Mouse (Mus musculus) G1E (cell line): ENCODE measurements at regions not wholly inside any gene's neighbourhood (a gene's known extent, or its start where the extent isn't known, plus 50 kb on each side); places are given as distances from the start of the nearest gene placed in this dataset.

Source experiments
- ATAC-seq: 2 replicates; pipeline ENCODE4 v1.8.0; 2016; ENCODE audit warnings: mild to moderate bottlenecking; ENCODE audit not compliant: insufficient number of reproducible peaks, poor library complexity, low FRiP score, severe bottlenecking; ENCODE audit errors: extremely low read depth
- DNase-seq: peaks from one replicate; pipeline ENCODE4 v3.0.0; 2012; ENCODE audit warnings: low spot score
- H3K27me3 ChIP-seq: 2 replicates; pipeline ENCODE4 v1.6.1; 2012; ENCODE audit warnings: mild to moderate bottlenecking, low read length, inconsistent platforms; ENCODE audit not compliant: insufficient read depth
- H3K36me3 ChIP-seq: replicated peaks from 2 replicates; pipeline ENCODE3; 2012; ENCODE audit warnings: mild to moderate bottlenecking, inconsistent platforms
- H3K4me1 ChIP-seq: 2 replicates; pipeline ENCODE4 v1.6.1; 2012; ENCODE audit warnings: low read depth, low read length, inconsistent platforms, mixed read lengths; ENCODE audit not compliant: insufficient read depth
- H3K4me3 ChIP-seq: 2 replicates; pipeline ENCODE4 v1.5.1; 2012; ENCODE audit warnings: low read depth, mild to moderate bottlenecking, inconsistent platforms, low read length, moderate library complexity, mixed read lengths
- H3K9me3 ChIP-seq: replicated peaks from 2 replicates; pipeline ENCODE4 v1.6.1; 2012; ENCODE audit warnings: inconsistent platforms
- CTCF ChIP-seq: IDR thresholded peaks from 2 replicates; pipeline ENCODE4 v1.5.1; 2012; ENCODE audit warnings: low read depth, low read length, inconsistent platforms, mixed read lengths
- GATA1 ChIP-seq: IDR thresholded peaks from 2 replicates; pipeline ENCODE4 v1.6.1; 2012; ENCODE audit warnings: borderline replicate concordance, low read length, inconsistent platforms, mixed read lengths
- GATA2 ChIP-seq: IDR thresholded peaks from 2 replicates; pipeline ENCODE4 v1.6.1; 2012; ENCODE audit warnings: low read depth, low read length, inconsistent platforms, borderline replicate concordance
- POLR2AphosphoS5 ChIP-seq: IDR thresholded peaks from 2 replicates; pipeline ENCODE4 v1.6.1; 2012; ENCODE audit warnings: low read depth, low read length, inconsistent platforms; ENCODE audit not compliant: insufficient replicate concordance
- TAL1 ChIP-seq: conservative IDR thresholded peaks from 2 replicates; pipeline ENCODE4 v1.6.1; 2012; ENCODE audit warnings: low read depth, low read length, inconsistent platforms, mixed read lengths

DNA sequence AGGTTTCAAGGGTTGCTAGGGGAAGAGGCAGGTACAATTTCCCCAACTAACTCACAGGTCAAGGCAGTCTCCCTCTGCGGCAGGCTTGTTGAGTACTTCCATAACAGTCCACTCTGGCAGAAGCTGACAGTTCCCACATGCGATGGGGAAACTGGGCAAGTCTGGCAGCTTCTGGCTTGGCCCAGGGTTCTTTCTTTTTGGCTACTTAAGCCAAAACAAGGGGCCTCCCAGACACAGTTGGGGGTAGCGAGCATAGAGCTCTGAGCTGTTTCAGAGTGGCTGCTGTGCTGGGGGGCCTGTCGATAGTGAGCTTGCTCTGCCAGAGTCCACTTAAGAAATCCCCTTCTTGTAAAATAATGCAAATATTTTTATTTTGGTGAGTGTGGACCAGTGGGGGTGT, 150.8 kb upstream of the Lemd2 start:
- H3K4me1 ChIP-seq = no peaks in the 10 kb centered on the region
- ATAC-seq = no peak
- no peaks in the 10 kb centered on the region for H3K36me3 ChIP-seq
- no peak for DNase-seq
- no peak overlapping the region; the same call in 1 of the 2 replicates for H3K4me3 ChIP-seq
- TF ChIP-seq GATA2 = no peak
- no peak for TF ChIP-seq POLR2AphosphoS5
- TF ChIP-seq TAL1 = no peak
- TF ChIP-seq GATA1 = no peak
- no peak for TF ChIP-seq CTCF
- H3K27me3 ChIP-seq = no peaks in the 10 kb centered on the region
- H3K9me3 ChIP-seq = peaks cover 57% of the 10 kb centered on the region

DNA sequence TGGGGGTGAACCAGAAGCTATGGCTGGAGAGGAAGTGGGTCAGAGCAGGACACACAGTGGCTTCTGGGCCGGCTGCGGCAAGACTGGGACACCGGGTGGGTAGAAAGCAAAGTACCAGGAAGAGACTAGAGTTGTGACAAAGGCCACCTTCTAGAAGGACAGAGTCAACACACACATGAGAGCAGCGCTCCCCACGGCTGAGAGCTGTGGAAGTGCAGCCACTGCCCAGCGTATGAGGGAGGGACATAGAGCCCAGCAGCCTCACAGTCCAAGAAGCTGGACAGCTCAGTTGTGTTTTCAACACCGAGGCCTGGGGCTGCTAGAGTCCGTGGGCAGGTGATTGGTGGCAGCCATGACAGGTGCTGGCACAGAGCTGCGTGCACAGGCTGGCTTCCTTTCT, 145.6 kb upstream of the Lemd2 start:
- Histone ChIP-seq H3K36me3 (no peaks in the 10 kb centered on the region), H3K4me1 (no peaks in the 10 kb centered on the region), H3K4me3 (no peak overlapping the region), H3K9me3 (peaks cover 61% of the 10 kb centered on the region), H3K27me3 (no peaks in the 10 kb centered on the region; the same call in 1 of the 2 replicates)
- TF ChIP-seq TAL1 (no peak), CTCF (no peak), POLR2AphosphoS5 (no peak), GATA2 (no peak), GATA1 (no peak)
- DNase-seq (no peak), ATAC-seq (no peak)

DNA sequence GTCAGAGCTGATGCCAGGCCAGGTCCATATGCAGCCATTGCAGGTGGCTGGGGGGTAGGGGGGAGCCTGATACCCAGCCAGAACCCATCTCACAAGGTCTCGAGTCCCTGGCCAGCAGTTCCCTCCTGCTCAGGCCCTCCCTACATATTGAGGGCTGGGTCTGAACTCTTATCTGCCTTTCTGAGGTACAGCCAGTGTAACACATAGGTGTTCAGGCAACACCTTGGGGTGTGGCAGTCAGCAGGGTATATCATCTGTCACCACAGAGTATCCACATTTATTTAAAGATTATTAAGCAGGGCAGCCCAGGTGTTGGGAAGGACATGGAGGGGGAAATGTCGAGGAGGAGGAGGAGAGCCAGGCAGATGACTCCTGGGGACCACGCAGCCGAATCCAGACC, 145.2 kb upstream of the Lemd2 start:
- Histone ChIP-seq H3K4me1 (no peaks in the 10 kb centered on the region), H3K27me3 (no peaks in the 10 kb centered on the region; the same call in 1 of the 2 replicates), H3K36me3 (no peaks in the 10 kb centered on the region), H3K9me3 (peaks cover 64% of the 10 kb centered on the region), H3K4me3 (no peak overlapping the region; the same call in 1 of the 2 replicates)
- TF ChIP-seq POLR2AphosphoS5 = no peak
- no peak for TF ChIP-seq TAL1
- no peak for TF ChIP-seq GATA1
- TF ChIP-seq GATA2 = no peak
- TF ChIP-seq CTCF = no peak
- no peak for ATAC-seq
- no peak for DNase-seq

DNA sequence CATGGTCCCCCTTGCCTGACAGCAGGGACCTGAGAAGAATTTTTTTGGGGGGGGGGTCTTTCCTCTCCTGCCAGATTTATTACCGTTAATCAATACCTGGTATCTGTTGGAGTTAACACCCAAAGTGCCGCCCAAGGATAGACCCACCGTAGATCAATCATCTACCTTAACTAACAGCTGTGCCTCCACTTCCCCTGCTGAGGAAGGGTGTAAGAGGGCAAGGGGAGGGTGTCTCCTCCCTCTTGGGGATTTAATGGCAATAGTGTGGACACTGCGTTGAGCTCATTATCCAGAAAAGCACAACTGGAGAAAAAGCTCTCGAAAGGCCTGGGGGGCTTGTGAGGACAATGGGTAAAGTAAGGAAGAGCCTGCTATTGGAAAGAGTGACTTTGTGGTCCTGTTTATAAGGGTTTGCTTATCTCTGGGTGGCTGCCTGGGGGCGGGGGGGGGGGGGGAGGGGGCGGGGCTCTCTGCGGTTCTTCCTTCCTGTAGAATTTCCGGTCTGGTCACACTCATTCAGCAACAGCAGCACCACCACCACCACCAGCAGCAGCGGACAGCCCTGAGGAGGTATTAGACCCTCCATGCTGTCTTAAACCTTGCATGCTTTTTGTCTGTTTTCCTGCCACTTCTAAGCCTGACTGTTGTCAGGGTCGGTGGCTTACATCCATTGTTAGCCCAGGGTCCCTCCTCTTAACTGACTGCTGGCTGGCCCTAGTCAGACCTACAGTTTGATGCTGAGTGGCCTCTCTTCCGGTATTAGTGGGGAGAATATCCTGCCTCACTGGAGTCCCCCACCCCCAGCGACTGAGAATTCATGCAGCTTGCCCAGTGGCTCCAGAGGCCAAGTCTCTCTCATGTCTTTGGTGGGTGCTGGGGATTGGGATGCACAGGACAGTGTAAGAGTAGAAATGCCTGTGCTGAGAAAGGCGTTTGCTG, 138.0 kb upstream of the Lemd2 start:
- H3K27me3 ChIP-seq = no peaks in the 10 kb centered on the region
- TF ChIP-seq GATA1 (no peak), CTCF (no peak), TAL1 (no peak), POLR2AphosphoS5 (no peak), GATA2 (no peak)
- H3K4me3 ChIP-seq = no peak overlapping the region
- DNase-seq (no peak), ATAC-seq (no peak)
- no peaks in the 10 kb centered on the region for H3K36me3 ChIP-seq
- no peaks in the 10 kb centered on the region for H3K4me1 ChIP-seq
- H3K9me3 ChIP-seq = peaks cover 91% of the 10 kb centered on the region

DNA sequence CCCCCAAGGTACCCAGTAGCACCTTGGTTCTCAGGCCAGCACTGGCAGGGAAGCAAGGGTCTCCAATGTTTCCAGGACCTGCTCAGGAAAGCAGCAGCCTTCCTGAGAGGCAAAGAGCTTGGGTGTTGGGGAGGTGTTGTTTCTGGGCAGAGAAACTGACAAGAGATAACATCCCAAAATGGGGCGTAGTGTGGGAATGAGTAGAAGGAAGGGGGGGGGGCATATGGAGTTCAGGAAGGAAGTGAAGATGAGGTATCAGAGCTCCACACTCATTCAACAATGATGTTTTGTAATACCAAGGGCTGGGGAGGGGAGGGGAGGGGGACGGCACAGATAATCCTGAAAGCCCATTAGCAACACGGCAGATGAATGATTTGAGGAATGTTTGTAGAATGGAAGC, 135.6 kb upstream of the Lemd2 start:
- H3K36me3 ChIP-seq = no peaks in the 10 kb centered on the region
- H3K27me3 ChIP-seq = no peaks in the 10 kb centered on the region
- no peak overlapping the region for H3K4me3 ChIP-seq
- H3K4me1 ChIP-seq = no peaks in the 10 kb centered on the region
- no peak for DNase-seq
- TF ChIP-seq GATA1 = no peak
- TF ChIP-seq TAL1 = no peak
- no peak for TF ChIP-seq POLR2AphosphoS5
- TF ChIP-seq GATA2 = no peak
- TF ChIP-seq CTCF = no peak
- H3K9me3 ChIP-seq = peaks cover 90% of the 10 kb centered on the region
- no peak for ATAC-seq

DNA sequence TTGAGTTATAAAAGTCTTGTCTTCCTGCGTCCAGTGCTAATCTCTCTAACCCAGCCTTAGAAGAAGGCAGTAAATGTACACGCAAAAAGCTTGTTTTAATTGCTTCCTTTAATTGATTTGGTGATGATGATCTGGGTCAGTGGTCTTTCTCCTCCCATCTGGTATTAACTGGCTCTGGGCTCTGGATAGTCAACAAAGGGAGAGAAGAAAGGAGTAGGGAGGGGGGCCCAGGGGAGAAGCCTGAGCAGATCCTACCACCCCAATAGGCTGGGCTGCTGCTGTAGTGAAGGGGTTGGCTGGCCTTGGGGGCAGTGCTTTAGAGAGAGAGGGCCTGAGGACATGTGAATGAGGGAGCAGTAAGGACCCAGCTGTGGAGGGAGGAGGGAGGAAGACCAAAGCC, 135.0 kb upstream of the Lemd2 start:
- no peak for DNase-seq
- Histone ChIP-seq H3K36me3 (no peaks in the 10 kb centered on the region), H3K4me3 (no peak overlapping the region), H3K4me1 (no peaks in the 10 kb centered on the region), H3K27me3 (no peaks in the 10 kb centered on the region; the same call in 1 of the 2 replicates), H3K9me3 (peaks cover 90% of the 10 kb centered on the region)
- no peak for ATAC-seq
- TF ChIP-seq GATA2 = no peak
- TF ChIP-seq POLR2AphosphoS5 = no peak
- no peak for TF ChIP-seq GATA1
- TF ChIP-seq TAL1 = no peak
- no peak for TF ChIP-seq CTCF
